Mouse (Mus musculus) neural tube, embryonic 14.5 days (tissue): Measurements from ENCODE around the gene Pla1a. TPM values are rescaled to one million over a fixed set of nuclear protein-coding genes. Genes with fewer than 3 reads are reported as not detected.

Experiments
- ATAC-seq: fragments of 200-750 bp; cut with Nextera tagmentation; 2 replicates; pipeline ENCODE4 v1.8.0; 2017; ENCODE audit warnings: low read depth, mild to moderate bottlenecking, moderate TSS enrichment, moderate library complexity
- H3K27ac ChIP-seq: fragments of 300-500 bp; sonication (generic); 2 replicates; pipeline ENCODE4 v1.5.1; 2014; ENCODE audit warnings: low read depth, mild to moderate bottlenecking, control low read depth, low read length, moderate library complexity, mixed read lengths
- H3K27me3 ChIP-seq: fragments of 300-500 bp; sonication (generic); 2 replicates; pipeline ENCODE4 v1.6.1; 2014; ENCODE audit warnings: low read length; ENCODE audit not compliant: control insufficient read depth, insufficient read depth
- H3K36me3 ChIP-seq: fragments of 300-500 bp; sonication (generic); 2 replicates; pipeline ENCODE4 v1.6.1; 2014; ENCODE audit warnings: low read length, mixed read lengths; ENCODE audit not compliant: control insufficient read depth, insufficient read depth
- H3K4me1 ChIP-seq: fragments of 300-500 bp; sonication (generic); 2 replicates; pipeline ENCODE4 v1.6.1; 2014; ENCODE audit warnings: low read length; ENCODE audit not compliant: control insufficient read depth, insufficient read depth
- H3K4me2 ChIP-seq: fragments of 300-500 bp; sonication (generic); 2 replicates; pipeline ENCODE4 v1.6.1; 2014; ENCODE audit warnings: mild to moderate bottlenecking, low read depth, low read length, control low read depth
- H3K4me3 ChIP-seq: fragments of 300-500 bp; sonication (generic); 2 replicates; pipeline ENCODE4 v1.5.1; 2014; ENCODE audit warnings: low read depth, low read length, control low read depth, mixed read lengths
- H3K9ac ChIP-seq: fragments of 300-500 bp; sonication (generic); replicated peaks from 2 replicates; pipeline ENCODE4 v1.6.1; 2014; ENCODE audit warnings: low read depth, mild to moderate bottlenecking, control low read depth, low read length, mixed read lengths
- H3K9me3 ChIP-seq: fragments of 300-500 bp; sonication (generic); 2 replicates; pipeline ENCODE4 v1.6.1; 2016; ENCODE audit warnings: low read length; ENCODE audit not compliant: control insufficient read depth
- WGBS: fragments of 180-500 bp; shearing (Covaris S2); extraction: QIAGEN DNeasy Blood & Tissue Kit; methylation state at CpG from one replicate; pipeline ENCODE4 v1.1.7; 2014; 5-methylcytosine and 5-hydroxymethylcytosine counted together
- polyA plus RNA-seq: library from polyadenylated mRNA; unstranded; fragments of >200 nt; fragmentation: Nextera tagmentation; extraction: Ambion mirVana; gene quantifications from 2 replicates; pipeline ENCODE4 v1.2.1, GENCODE M21; 2014

The Pla1a gene
- polyA plus RNA-seq, 1 experiment from 2014 or later: 0.47 TPM

GRCm38 (mm10) chr16:38389284-38389893, 43.6 kb downstream of the Pla1a start:
- no peaks in the 10 kb centered on the region for H3K9me3 ChIP-seq
- no peak for ATAC-seq

GRCm38 (mm10) chr16:38388757-38389156, 44.2 kb downstream of the Pla1a start:
- Histone ChIP-seq H3K36me3 (no peaks in the 10 kb centered on the region), H3K9me3 (no peaks in the 10 kb centered on the region), H3K9ac (no peak overlapping the region), H3K27ac (no peak overlapping the region), H3K4me1 (no peaks in the 10 kb centered on the region), H3K27me3 (no peaks in the 10 kb centered on the region), H3K4me2 (no peak overlapping the region), H3K4me3 (no peak overlapping the region)
- ATAC-seq: no peak
- 79% methylated on average over 6 of the region's 6 CpGs for WGBS

More at GRCm38 (mm10) chr16:38389284-38389893, 43.6 kb downstream of the Pla1a start:
- Histone ChIP-seq H3K4me1 (no peaks in the 10 kb centered on the region), H3K9ac (no peak overlapping the region), H3K36me3 (no peaks in the 10 kb centered on the region), H3K4me3 (no peak overlapping the region), H3K4me2 (no peak overlapping the region), H3K27ac (no peak overlapping the region), H3K27me3 (no peaks in the 10 kb centered on the region)
- WGBS: 76% methylated on average over 8 of the region's 8 CpGs

GRCm38 (mm10) chr16:38387389-38387788, 45.6 kb downstream of the Pla1a start:
- H3K4me2 ChIP-seq: no peak overlapping the region
- H3K4me3 ChIP-seq: no peak overlapping the region
- H3K27me3 ChIP-seq: no peaks in the 10 kb centered on the region
- WGBS: 84% methylated on average over 6 of the region's 6 CpGs
- H3K27ac ChIP-seq: no peak overlapping the region
- no peaks in the 10 kb centered on the region for H3K9me3 ChIP-seq
- H3K36me3 ChIP-seq: no peaks in the 10 kb centered on the region
- no peak overlapping the region for H3K9ac ChIP-seq
- no peaks in the 10 kb centered on the region for H3K4me1 ChIP-seq
- no peak for ATAC-seq

- Histone ChIP-seq H3K4me3 (no peak overlapping the region), H3K9me3 (no peaks in the 10 kb centered on the region), H3K27ac (no peak overlapping the region), H3K4me2 (no peak overlapping the region), H3K4me1 (no peaks in the 10 kb centered on the region), H3K9ac (no peak overlapping the region), H3K36me3 (no peaks in the 10 kb centered on the region), H3K27me3 (no peaks in the 10 kb centered on the region)
- WGBS: 94% methylated on average over 4 of the region's 4 CpGs
- no peak for ATAC-seq
These were observed 47.2 kb downstream of the Pla1a start for GRCm38 (mm10) chr16:38385700-38386099.

- no peak overlapping the region for H3K9ac ChIP-seq
- no peak overlapping the region for H3K4me3 ChIP-seq
- H3K4me2 ChIP-seq: no peak overlapping the region
- H3K36me3 ChIP-seq: no peaks in the 10 kb centered on the region
- no peaks in the 10 kb centered on the region for H3K4me1 ChIP-seq
- no peak for ATAC-seq
- WGBS: 92% methylated on average over 6 of the region's 6 CpGs
- no peak overlapping the region for H3K27ac ChIP-seq
- no peaks in the 10 kb centered on the region for H3K27me3 ChIP-seq
- H3K9me3 ChIP-seq: no peaks in the 10 kb centered on the region
These were observed 47.7 kb downstream of the Pla1a start for GRCm38 (mm10) chr16:38385184-38385634.

- ATAC-seq: no peak
- H3K27ac ChIP-seq: no peak overlapping the region
- no peak overlapping the region for H3K9ac ChIP-seq
- H3K4me1 ChIP-seq: no peaks in the 10 kb centered on the region
- no peak overlapping the region for H3K4me2 ChIP-seq
- no peak overlapping the region for H3K4me3 ChIP-seq
- no peaks in the 10 kb centered on the region for H3K27me3 ChIP-seq
- H3K9me3 ChIP-seq: no peaks in the 10 kb centered on the region
- 71% methylated on average over 2 of the region's 2 CpGs for WGBS
- no peaks in the 10 kb centered on the region for H3K36me3 ChIP-seq
These were observed 49.3 kb downstream of the Pla1a start for GRCm38 (mm10) chr16:38383683-38384082.

- Histone ChIP-seq H3K4me3 (no peak overlapping the region), H3K9ac (no peak overlapping the region), H3K36me3 (no peaks in the 10 kb centered on the region), H3K27me3 (no peaks in the 10 kb centered on the region), H3K4me1 (no peaks in the 10 kb centered on the region; the same call in 1 of the 2 replicates), H3K4me2 (no peak overlapping the region), H3K27ac (no peak overlapping the region), H3K9me3 (no peaks in the 10 kb centered on the region)
- no peak for ATAC-seq
- 95% methylated on average over 3 of the region's 3 CpGs for WGBS
These were observed 53.0 kb downstream of the Pla1a start for GRCm38 (mm10) chr16:38379926-38380325.

- Histone ChIP-seq H3K27me3 (no peaks in the 10 kb centered on the region), H3K4me3 (no peak overlapping the region), H3K4me2 (no peak overlapping the region), H3K4me1 (no peaks in the 10 kb centered on the region; the same call in 1 of the 2 replicates), H3K36me3 (no peaks in the 10 kb centered on the region), H3K9ac (no peak overlapping the region), H3K9me3 (no peaks in the 10 kb centered on the region), H3K27ac (no peak overlapping the region)
- ATAC-seq: no peak
- 21% methylated on average over 3 of the region's 3 CpGs for WGBS
These were observed 53.5 kb downstream of the Pla1a start for GRCm38 (mm10) chr16:38379493-38379892.

GRCm38 (mm10) chr16:38379088-38379487, 53.9 kb downstream of the Pla1a start:
- 58% methylated on average over 6 of the region's 6 CpGs for WGBS
- no peak for ATAC-seq

More at GRCm38 (mm10) chr16:38379088-38379487, 53.9 kb downstream of the Pla1a start:
- Histone ChIP-seq H3K27me3 (no peaks in the 10 kb centered on the region), H3K9ac (no peak overlapping the region), H3K4me3 (no peak overlapping the region), H3K4me1 (no peaks in the 10 kb centered on the region; the same call in 1 of the 2 replicates), H3K27ac (no peak overlapping the region), H3K9me3 (no peaks in the 10 kb centered on the region), H3K4me2 (no peak overlapping the region), H3K36me3 (no peaks in the 10 kb centered on the region)
